Mouse (Mus musculus) testis, postnatal 14 days (tissue): ENCODE results near the gene 9130409I23Rik.
A peak's percentile ranks its signal among the peaks of the same experiment; 100 is the strongest.

Experiments
- DNase-seq: peaks from one replicate; pipeline ENCODE4 v3.0.0; 2021; ENCODE audit warnings: low spot score

The 9130409I23Rik gene

GRCm38 (mm10) chr1:181050937-181051336 lies at the start of gene 9130409I23Rik:
9130409I23Rik (plus strand) TSS chr1:181051237.
- DNase-seq = no peak

- no peak for DNase-seq
These were observed 49.4 kb upstream of the 9130409I23Rik start for GRCm38 (mm10) chr1:181001621-181002020.

- DNase-seq = no peak
These were observed 47.2 kb upstream of the 9130409I23Rik start for GRCm38 (mm10) chr1:181003790-181004189.

GRCm38 (mm10) chr1:181005331-181005730 lies 45.7 kb upstream of the 9130409I23Rik start:
- no peak for DNase-seq

GRCm38 (mm10) chr1:181007831-181008230 lies 43.2 kb upstream of the 9130409I23Rik start:
- DNase-seq = no peak

GRCm38 (mm10) chr1:181008266-181008665 lies 42.8 kb upstream of the 9130409I23Rik start:
- no peak for DNase-seq

- no peak for DNase-seq
These were observed 41.9 kb upstream of the 9130409I23Rik start for GRCm38 (mm10) chr1:181009011-181009590.

GRCm38 (mm10) chr1:181009754-181010153 lies 41.3 kb upstream of the 9130409I23Rik start:
- peak; percentile 57 for DNase-seq

- DNase-seq = peak; percentile 46
These were observed 40.7 kb upstream of the 9130409I23Rik start for GRCm38 (mm10) chr1:181010171-181010932.

- no peak for DNase-seq
These were observed 39.4 kb upstream of the 9130409I23Rik start for GRCm38 (mm10) chr1:181011601-181012000.

- no peak for DNase-seq
These were observed 38.6 kb upstream of the 9130409I23Rik start for GRCm38 (mm10) chr1:181012416-181012815.

GRCm38 (mm10) chr1:181013446-181013845 lies 37.6 kb upstream of the 9130409I23Rik start:
- no peak for DNase-seq

GRCm38 (mm10) chr1:181014731-181015500 lies 36.1 kb upstream of the 9130409I23Rik start:
- peak; percentile 31 for DNase-seq

- DNase-seq = peak; percentile 57
These were observed 35.5 kb upstream of the 9130409I23Rik start for GRCm38 (mm10) chr1:181015558-181015957.

GRCm38 (mm10) chr1:181016045-181016444 lies 35.0 kb upstream of the 9130409I23Rik start:
- no peak for DNase-seq

GRCm38 (mm10) chr1:181016532-181017131 lies 34.4 kb upstream of the 9130409I23Rik start:
- DNase-seq = peak; percentile 52

- peak; percentile 72 for DNase-seq
These were observed 33.8 kb upstream of the 9130409I23Rik start for GRCm38 (mm10) chr1:181017212-181017711.

GRCm38 (mm10) chr1:181017890-181018420 lies 33.1 kb upstream of the 9130409I23Rik start:
- DNase-seq = no peak

- DNase-seq = no peak
These were observed 30.1 kb upstream of the 9130409I23Rik start, which contains the start of gene Ephx1 for GRCm38 (mm10) chr1:181020756-181021487. Ephx1 (minus strand) TSS chr1:181020904.

- DNase-seq = no peak
These were observed 29.6 kb upstream of the 9130409I23Rik start for GRCm38 (mm10) chr1:181021488-181021865.

- peak; percentile 41 for DNase-seq
These were observed 28.8 kb upstream of the 9130409I23Rik start for GRCm38 (mm10) chr1:181022265-181022664.
